In the genomic region with DNA sequence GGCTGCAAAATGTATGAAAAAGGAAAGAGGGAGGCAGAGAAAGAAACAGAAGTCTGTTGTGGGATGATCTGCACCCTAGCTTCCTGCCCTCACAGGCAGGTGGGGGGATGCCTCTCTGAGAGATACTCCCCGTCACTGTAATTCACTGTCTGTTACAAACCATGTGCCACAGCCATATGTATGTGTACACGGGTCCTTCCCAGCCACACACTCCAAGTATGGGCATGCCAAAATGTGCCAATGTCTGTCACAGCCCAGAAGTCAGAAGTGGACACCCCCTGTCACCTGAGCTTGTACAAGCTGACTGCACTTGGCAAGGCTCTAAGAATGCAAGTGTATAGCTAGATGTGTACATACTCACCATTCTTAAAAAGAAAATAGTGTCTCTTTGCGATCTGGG, we compare ENCODE assay signal across 11 mouse cellular contexts. TPM values are rescaled to one million over a fixed set of nuclear protein-coding genes. Genes with fewer than 3 reads are reported as not detected.
A peak's percentile ranks its signal among the peaks of the same experiment; 100 is the strongest.
DNase-seq lines count a peak whose midpoint lies in the region; ATAC-seq and TF ChIP-seq lines count a peak whose summit lies in the region.
"Had no signal": no experiment of that assay in that cellular context is flagged by ENCODE, and none has a peak within 500 bp of the region (broad histone marks: within the 10 kb centered on the region; RNA-seq: fewer than 3 reads in every experiment).

No protein-coding gene starts in this region.

- H3K27ac ChIP-seq in heart, embryonic 10.5 days = no peak overlapping the region
- H3K27ac ChIP-seq in heart, adult 2 months = no peak overlapping the region
- no peak overlapping the region for H3K27ac ChIP-seq in limb, embryonic 13.5 days
- H3K27ac ChIP-seq in stomach, embryonic 16.5 days (ENCODE audit: low read length) = no peak overlapping the region

- peak overlapping the region; percentile 97 for H3K4me3 ChIP-seq in heart, embryonic 10.5 days
- H3K4me3 ChIP-seq in heart, adult 2 months = no peak overlapping the region
- H3K4me3 ChIP-seq in megakaryocyte, embryonic 14.5 days (replicated peaks) = peak overlapping the region; percentile 100
- H3K4me3 ChIP-seq in limb, embryonic 13.5 days = peak overlapping the region; percentile 74
- H3K4me3 ChIP-seq in stomach, embryonic 16.5 days (replicated peaks; ENCODE audit: low read length) = no peak overlapping the region
- H3K4me3 ChIP-seq: erythroblast, embryonic 14.5 days had no signal

- no peak for TF ChIP-seq POLR2A in heart, adult 2 months (IDR thresholded peaks at IDR 0.05; ENCODE audit: insufficient read depth, low read depth, low read length)

- TF ChIP-seq CTCF in heart, adult 2 months (IDR thresholded peaks at IDR 0.05) = no peak

- no peak overlapping the region for H3K9ac ChIP-seq in heart, adult 2 months (ENCODE audit: low read depth, low read length)
- H3K9ac ChIP-seq in limb, embryonic 13.5 days = no peak overlapping the region
- H3K9ac ChIP-seq in stomach, embryonic 16.5 days (ENCODE audit: low read length) = no peak overlapping the region

- ATAC-seq in megakaryocyte, adult 5-6 weeks (ENCODE audit: poor library complexity, severe bottlenecking) = no peak
- no peak for ATAC-seq in limb, embryonic 13.5 days (ENCODE audit: low FRiP score, low read depth)
- no peak for ATAC-seq in stomach, embryonic 16.5 days (ENCODE audit: insufficient read depth, low FRiP score)
- ATAC-seq: Patski had no signal

- peaks cover 2% of the 10 kb centered on the region; the same call in 1 of the 2 replicates for H3K79me2 ChIP-seq in heart, adult 2 months (replicated peaks; ENCODE audit: control insufficient read depth, insufficient read depth, low read length)

- peaks cover 17% of the 10 kb centered on the region; the same call in 1 of the 2 replicates for H3K27me3 ChIP-seq in heart, embryonic 10.5 days (ENCODE audit: insufficient read depth, poor library complexity, severe bottlenecking)
- H3K27me3 ChIP-seq in heart, adult 2 months (ENCODE audit: control insufficient read depth, insufficient read depth, low read length) = no peaks in the 10 kb centered on the region
- peaks cover 58% of the 10 kb centered on the region for H3K27me3 ChIP-seq in megakaryocyte, embryonic 14.5 days (replicated peaks)
- peaks cover 69% of the 10 kb centered on the region for H3K27me3 ChIP-seq in limb, embryonic 13.5 days
- peaks cover 58% of the 10 kb centered on the region for H3K27me3 ChIP-seq in stomach, embryonic 16.5 days (ENCODE audit: control insufficient read depth, insufficient read depth, low read length)

- intact Hi-C loops in heart, adult 2 months (cut with DNase I) = loop anchor here (5.0 to 10.0 kb wide), 2 partner anchors 63 to 570 kb away; no protein-coding TSS in a partner anchor

- 32% methylated on average over 3 of the region's 3 CpGs for WGBS in heart, embryonic 10.5 days
- 66% methylated on average over 3 of the region's 3 CpGs for WGBS in heart, adult 2 months
- 40% methylated on average over 3 of the region's 3 CpGs for WGBS in limb, embryonic 13.5 days
- WGBS in stomach, embryonic 16.5 days = 46% methylated on average over 3 of the region's 3 CpGs

- H3K36me3 ChIP-seq in heart, embryonic 10.5 days = peaks cover 5% of the 10 kb centered on the region; the same call in 1 of the 2 replicates
- no peaks in the 10 kb centered on the region for H3K36me3 ChIP-seq in heart, adult 2 months (ENCODE audit: control insufficient read depth, insufficient read depth, low read length)
- H3K36me3 ChIP-seq in megakaryocyte, embryonic 14.5 days (replicated peaks; ENCODE audit: low read length) = peaks cover 37% of the 10 kb centered on the region
- H3K36me3 ChIP-seq in limb, embryonic 13.5 days = no peaks in the 10 kb centered on the region
- no peaks in the 10 kb centered on the region for H3K36me3 ChIP-seq in stomach, embryonic 16.5 days (ENCODE audit: control insufficient read depth, insufficient read depth, low read length)

- H3K4me2 ChIP-seq in limb, embryonic 13.5 days (replicated peaks) = peak overlapping the region; percentile 100
- peak overlapping the region; percentile 0; the same call in 1 of the 2 replicates for H3K4me2 ChIP-seq in stomach, embryonic 16.5 days (ENCODE audit: low read depth, low read length)

- no peak for DNase-seq in heart, embryonic 10.5 days (ENCODE audit: low spot score)
- no peak for DNase-seq in heart, adult 2 months
- DNase-seq in lung, adult 18-20 months = no peak
- DNase-seq in embryo, embryonic 10.5 days (ENCODE audit: low spot score) = no peak
- DNase-seq: B cell, adult 2 months had no signal

- H3K4me1 ChIP-seq in heart, embryonic 10.5 days = peaks cover 56% of the 10 kb centered on the region
- peaks cover 5% of the 10 kb centered on the region for H3K4me1 ChIP-seq in heart, adult 2 months (ENCODE audit: control insufficient read depth, insufficient read depth, low read length)
- H3K4me1 ChIP-seq in megakaryocyte, embryonic 14.5 days = peaks cover 85% of the 10 kb centered on the region
- H3K4me1 ChIP-seq in limb, embryonic 13.5 days = peaks cover 44% of the 10 kb centered on the region
- 0 out of 2 replicates have a peak, but pooled peaks cover 9% of the 10 kb centered on the region for H3K4me1 ChIP-seq in stomach, embryonic 16.5 days (ENCODE audit: control insufficient read depth, insufficient read depth, low read length)

- no peaks in the 10 kb centered on the region for H3K9me3 ChIP-seq in heart, embryonic 10.5 days
- H3K9me3 ChIP-seq in megakaryocyte, embryonic 14.5 days = no peaks in the 10 kb centered on the region
- no peaks in the 10 kb centered on the region for H3K9me3 ChIP-seq in limb, embryonic 13.5 days
- no peaks in the 10 kb centered on the region for H3K9me3 ChIP-seq in stomach, embryonic 16.5 days (replicated peaks; ENCODE audit: control insufficient read depth, low read length)

- no peak for TF ChIP-seq EP300 in heart, adult 2 months (IDR thresholded peaks at IDR 0.05; ENCODE audit: insufficient read depth, low read depth, low read length)

RNA-seq across cellular contexts. Expression of a gene that starts 2.8 kb away (rescaled TPM):
- polyA plus RNA-seq in heart, embryonic 10.5 days (2016; fragmentation: Nextera tagmentation; extraction: Ambion mirVana) = 7.2 and 7.8 TPM in 2 replicates
- total RNA-seq in heart, adult 2 months (2021) = 10 to 100 TPM; 11.7 to 14.1 TPM
- 3.7 and 5.6 TPM in 2 replicates for polyA plus RNA-seq in heart, adult 2 months (2012; rRNA removed)
- polyA plus RNA-seq in megakaryocyte, embryonic 14.5 days (2012; ENCODE audit: insufficient read depth, low replicate concordance) = 2.3 and 3.5 TPM in 2 replicates
- total RNA-seq in megakaryocyte, adult 5-6 weeks (2015) = not detected in 2 replicates
- total RNA-seq in megakaryocyte, adult 5-6 weeks (2017) = 0.04 TPM in 1 of 2 replicates, not detected in the other
- 3.7 and 3.9 TPM in 2 replicates for polyA plus RNA-seq in limb, embryonic 13.5 days (2015; fragmentation: Nextera tagmentation; extraction: Ambion mirVana)
- polyA plus RNA-seq in stomach, embryonic 16.5 days (2015; fragmentation: Nextera tagmentation; extraction: Ambion mirVana) = 1.9 TPM in 2 replicates

Comparison
In these comparisons a context has a peak if more than half of its experiments do, and no peak if none do; other contexts are left out.
1. H3K4me3 ChIP-seq: peak in heart, embryonic 10.5 days (single experiment), megakaryocyte, embryonic 14.5 days (single experiment) and limb, embryonic 13.5 days (single experiment); none in heart, adult 2 months (single experiment) and stomach, embryonic 16.5 days (single experiment).